Comparison of ENCODE assay signal across 1 mouse cellular context in the genomic region with DNA sequence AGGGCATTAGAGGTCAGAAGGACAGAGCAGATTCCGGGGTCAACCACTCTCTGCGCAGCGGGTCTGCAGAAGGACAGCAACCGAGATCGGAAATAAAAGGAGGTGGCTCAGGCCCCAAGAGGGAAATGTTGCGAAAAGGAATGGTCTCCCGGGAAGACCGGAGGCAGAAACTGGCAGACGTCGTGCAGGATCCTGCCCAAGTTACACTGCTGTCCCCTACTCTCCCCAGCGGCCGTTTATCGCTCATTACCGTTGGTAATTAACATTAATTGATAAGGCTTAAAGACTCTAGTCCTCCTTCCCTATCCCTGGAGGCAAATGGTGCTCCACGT.
TF ChIP-seq lines count a peak whose summit lies in the region.

No protein-coding gene starts in this region.

TF ChIP-seq in MEL, 35 proteins besides CTCF, POLR2A, EP300 and RAD21:
- TF ChIP-seq MYB (IDR thresholded peaks at IDR 0.05; ENCODE audit: low read depth, low read length) (peak; percentile 78), UBTF (IDR thresholded peaks at IDR 0.05; ENCODE audit: borderline replicate concordance, insufficient read depth, low read depth, low read length) (no peak), POLR2AphosphoS5 (IDR thresholded peaks at IDR 0.05; ENCODE audit: borderline replicate concordance, low read depth, low read length) (no peak), JUND (IDR thresholded peaks at IDR 0.05; ENCODE audit: low read depth, low read length) (no peak), SMC3 (IDR thresholded peaks at IDR 0.05; ENCODE audit: low read depth, low read length) (no peak), ZC3H11A (IDR thresholded peaks at IDR 0.05; ENCODE audit: low read depth, low read length) (no peak), MYC (IDR thresholded peaks at IDR 0.05; ENCODE audit: low read depth, low read length) (no peak), USF2 (IDR thresholded peaks at IDR 0.05; ENCODE audit: borderline replicate concordance in 1 of 2, insufficient read depth in 1 of 2, low read depth in 1 of 2, low read length in 2 of 2) (no peak), E2F4 (IDR thresholded peaks at IDR 0.05; ENCODE audit: borderline replicate concordance, low read depth, low read length) (no peak), ZMIZ1 (IDR thresholded peaks at IDR 0.05; ENCODE audit: low read depth, low read length) (no peak), ZKSCAN1 (IDR thresholded peaks at IDR 0.05; ENCODE audit: low read depth, low read length) (no peak), MXI1 (IDR thresholded peaks at IDR 0.05; ENCODE audit: low read depth, low read length) (no peak), NELFE (IDR thresholded peaks at IDR 0.05; ENCODE audit: low read depth, low read length) (no peak), MEF2A (IDR thresholded peaks at IDR 0.05; ENCODE audit: extremely low read depth, insufficient replicate concordance, low read depth, low read length, poor library complexity, severe bottlenecking) (no peak), POLR2AphosphoS2 (IDR thresholded peaks at IDR 0.05; ENCODE audit: low read length) (no peak), RCOR1 (IDR thresholded peaks at IDR 0.05; ENCODE audit: low read depth, low read length) (no peak), MAZ (IDR thresholded peaks at IDR 0.05; ENCODE audit: low read depth, low read length) (0 out of 2 replicates have a peak, but pooled peaks have one; percentile 56), CHD1 (IDR thresholded peaks at IDR 0.05; ENCODE audit: low read depth, low read length) (0 out of 2 replicates have a peak, but pooled peaks have one; percentile 11), TCF12 (IDR thresholded peaks at IDR 0.05; ENCODE audit: low read depth, low read length) (no peak), MAFK (IDR thresholded peaks at IDR 0.05; ENCODE audit: borderline replicate concordance, low read depth, low read length) (no peak)
